Mouse (Mus musculus) embryo, embryonic 11 days (tissue): ENCODE results near the gene Hk1.

ENCODE experiments used
- DNase-seq: peaks from one replicate; pipeline ENCODE4 v3.0.0-alpha.2; 2015

Gene Hk1

DNA sequence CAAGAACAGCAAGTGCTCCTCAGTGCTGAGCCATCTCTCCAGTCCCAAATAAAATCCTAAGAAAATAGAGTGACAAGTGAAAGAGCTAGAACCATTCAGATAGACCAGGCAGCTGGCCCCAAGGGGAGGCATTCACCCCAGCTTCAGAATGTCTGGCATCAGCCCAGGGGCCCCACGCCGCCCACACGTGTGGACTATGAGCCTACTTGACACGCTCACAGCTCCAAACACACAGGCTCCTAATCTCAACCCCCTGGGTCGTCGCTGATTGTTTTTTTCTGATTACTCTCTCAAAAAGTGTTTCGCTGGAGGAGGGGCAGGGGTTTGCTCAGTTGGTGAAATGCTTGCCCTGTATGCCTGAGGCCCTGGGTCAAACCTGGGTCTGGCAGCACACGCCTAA lies 63.2 kb downstream of the Hk1 start:
- DNase-seq, result no peak

DNA sequence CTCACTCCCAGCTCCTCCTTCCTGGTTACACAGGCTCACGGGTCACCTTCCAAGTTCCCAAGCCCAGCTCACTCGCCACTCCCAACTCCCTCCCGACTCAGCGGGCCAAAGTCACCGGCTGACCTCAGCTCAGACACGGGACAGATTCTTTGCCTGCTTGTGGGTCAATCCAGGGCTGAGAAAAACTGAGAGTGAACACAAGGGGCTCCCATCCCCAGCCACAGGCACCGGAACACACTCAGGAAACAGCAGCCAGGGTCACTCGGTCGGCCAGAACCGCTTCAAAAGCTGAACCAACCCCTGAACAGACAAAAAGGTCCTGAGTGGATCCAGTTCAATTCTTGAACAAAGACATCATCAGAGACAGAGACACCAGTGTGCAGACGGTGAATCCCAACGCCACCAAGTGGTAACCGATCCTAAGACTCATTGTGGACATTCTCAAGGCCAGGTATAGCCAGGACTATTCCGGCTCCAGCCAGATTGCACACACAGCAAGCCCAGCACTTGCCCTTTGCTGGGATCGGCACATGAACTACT lies 65.8 kb downstream of the Hk1 start:
- no peak for DNase-seq

DNA sequence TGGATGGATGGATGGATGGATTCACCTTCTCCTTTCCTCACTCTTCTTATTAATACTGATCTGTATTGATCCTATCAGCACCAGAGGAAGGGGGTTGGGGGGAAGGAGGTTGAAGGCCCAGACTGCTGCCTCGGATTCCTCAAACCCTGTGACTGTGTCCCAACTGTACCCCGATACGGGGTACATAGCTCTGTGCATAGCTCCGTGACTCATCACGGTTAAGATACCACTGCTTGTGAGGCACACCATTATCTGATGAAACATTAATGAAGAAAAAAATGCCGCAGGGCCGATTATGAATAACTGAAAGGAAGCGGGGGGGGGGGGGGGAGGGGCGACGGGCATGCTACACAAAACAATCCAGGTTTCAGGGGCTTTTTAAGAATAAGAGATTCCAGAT lies 66.6 kb downstream of the Hk1 start:
- DNase-seq, result no peak

DNA sequence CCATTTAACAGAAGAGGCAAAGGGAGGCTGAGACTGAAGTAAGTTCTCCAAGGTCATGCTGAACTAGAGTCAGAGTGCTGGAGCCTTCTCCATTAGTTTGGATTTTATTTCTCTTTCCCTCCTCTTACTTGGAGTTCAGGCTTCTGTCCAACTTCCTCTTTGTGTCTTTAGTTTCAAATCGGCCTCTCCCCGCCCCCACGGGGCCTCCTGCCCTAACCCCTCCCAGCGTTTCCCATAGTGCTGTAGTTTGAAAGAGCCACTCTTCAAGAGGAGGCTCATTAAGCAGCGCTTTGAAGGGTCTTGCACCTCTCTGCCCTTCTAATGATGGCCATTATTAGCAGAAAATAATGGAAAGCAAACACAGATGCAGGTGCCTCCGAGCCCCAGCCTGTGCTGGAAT lies 68.2 kb downstream of the Hk1 start:
- DNase-seq, result peak; percentile 44

DNA sequence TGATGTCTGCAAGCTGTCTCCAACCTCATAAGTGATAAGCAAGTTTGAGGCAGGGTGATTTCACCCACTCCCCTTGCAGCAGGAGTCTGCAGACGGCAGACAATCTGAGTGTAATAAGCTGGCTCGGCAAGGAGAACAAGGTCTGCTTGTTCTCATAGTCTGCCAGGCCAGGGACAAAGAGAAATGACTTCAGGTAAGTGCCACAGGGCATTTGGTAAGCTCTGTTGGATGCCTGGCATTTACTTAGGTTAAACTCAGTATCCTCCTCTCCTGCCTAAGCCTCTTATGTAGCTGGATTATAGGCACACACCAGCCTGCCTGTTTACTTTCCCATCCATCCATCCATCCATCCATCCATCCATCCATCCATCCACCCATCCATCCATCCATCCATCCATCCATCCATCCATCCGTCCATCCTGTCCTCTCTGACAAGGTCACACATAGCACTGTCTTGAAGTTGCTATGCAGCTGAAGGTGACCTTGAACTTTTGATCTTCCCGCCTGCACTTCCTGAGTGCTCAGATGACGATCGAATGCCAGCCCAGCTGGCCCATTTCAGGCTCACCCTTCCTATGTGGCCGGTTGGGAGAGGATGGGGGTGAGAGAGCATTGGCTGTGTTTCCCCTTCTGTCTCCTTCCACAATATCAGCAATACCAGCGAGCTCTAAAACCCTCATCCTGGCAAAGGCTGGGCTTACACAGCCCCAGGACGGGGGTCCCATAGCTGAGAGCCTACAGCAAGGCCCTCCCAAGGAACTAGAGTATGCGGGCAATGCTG lies 69.3 kb downstream of the Hk1 start:
- no peak for DNase-seq

DNA sequence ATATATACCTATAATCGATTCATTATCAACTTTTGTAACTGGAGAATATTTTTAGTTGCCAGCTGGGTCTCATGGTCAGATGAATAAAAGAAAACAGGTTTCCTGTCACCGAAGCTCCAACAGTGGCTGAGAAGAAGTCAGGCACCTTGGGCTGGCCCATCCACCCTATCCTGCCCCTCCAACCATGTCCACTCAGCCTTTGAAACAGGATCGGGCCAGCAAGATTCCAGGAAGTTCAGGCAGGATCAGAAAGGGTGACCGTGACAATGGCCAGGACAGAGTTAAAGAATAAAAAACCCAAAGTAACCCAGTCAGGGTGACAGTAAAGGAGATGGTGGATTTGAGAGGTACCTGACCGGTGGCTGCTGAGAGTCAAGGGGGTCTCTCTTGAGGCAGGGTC lies 70.1 kb downstream of the Hk1 start:
- DNase-seq, result no peak

DNA sequence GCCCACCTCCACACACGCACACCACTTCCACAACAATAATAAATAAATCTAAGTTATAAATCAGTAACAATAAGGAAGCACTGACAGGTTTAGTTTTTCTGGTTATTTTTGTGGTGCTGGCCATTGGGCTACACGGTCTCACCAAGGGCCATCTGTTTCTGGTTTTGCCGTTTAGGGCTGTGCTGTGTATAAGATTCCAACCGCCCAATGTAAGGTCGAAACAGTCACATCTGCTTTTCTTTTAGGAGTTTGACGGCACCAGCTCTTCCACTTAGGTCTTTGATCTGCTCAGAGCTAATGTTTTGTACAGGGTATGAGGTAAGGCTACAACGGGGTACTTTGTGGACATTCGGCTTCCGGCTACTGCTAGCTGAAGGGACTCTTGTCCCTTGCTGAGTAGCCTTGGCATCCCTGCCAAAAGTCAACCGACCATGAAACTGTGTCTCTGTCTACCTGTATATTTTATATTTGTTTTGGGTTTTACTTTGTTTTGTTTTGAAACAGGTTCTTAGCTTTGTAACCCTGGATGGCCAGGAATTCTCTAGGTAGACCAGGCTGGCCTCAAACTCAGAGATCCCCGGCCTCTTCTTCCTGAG lies 70.7 kb downstream of the Hk1 start:
- peak; percentile 58 for DNase-seq

DNA sequence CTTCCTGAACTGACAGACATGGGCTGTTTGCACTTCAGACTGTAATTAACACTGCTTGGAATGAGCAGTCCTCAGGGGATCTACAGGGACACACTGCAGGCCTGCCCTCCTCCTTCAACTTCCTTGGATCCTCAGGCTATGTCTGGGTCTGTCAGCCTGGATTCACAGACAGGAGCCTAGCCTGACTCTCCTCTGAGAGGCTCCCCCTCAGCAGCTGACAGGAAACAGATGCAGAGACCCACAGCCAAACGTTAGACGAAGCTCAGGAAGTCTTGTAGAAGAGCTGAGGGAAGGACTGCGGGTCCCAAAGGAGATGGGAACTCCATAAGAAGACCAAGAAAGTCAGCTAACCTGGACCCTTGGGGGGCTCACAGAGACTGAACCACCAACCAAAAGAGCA lies 73.2 kb downstream of the Hk1 start:
- peak; percentile 27 for DNase-seq

DNA sequence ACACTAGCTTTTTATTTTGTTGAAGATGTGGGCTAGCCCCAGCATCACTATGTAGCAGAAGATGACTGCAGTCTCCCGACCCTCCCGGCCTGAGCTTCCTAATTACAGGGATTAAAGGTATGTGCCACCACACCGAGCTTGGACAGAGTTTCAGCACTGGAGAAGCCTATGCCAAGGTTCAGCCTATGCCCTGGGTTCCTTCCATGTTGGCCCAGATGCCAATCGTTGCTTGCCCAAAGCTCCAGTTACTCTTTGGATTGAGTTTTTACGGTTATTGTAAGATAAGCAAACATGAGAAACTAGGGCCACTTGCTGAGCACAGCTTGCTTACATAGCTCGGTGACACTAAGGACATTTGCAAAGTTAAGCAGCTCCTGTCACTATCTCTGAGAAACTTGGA lies 74.6 kb downstream of the Hk1 start:
- DNase-seq, result no peak

DNA sequence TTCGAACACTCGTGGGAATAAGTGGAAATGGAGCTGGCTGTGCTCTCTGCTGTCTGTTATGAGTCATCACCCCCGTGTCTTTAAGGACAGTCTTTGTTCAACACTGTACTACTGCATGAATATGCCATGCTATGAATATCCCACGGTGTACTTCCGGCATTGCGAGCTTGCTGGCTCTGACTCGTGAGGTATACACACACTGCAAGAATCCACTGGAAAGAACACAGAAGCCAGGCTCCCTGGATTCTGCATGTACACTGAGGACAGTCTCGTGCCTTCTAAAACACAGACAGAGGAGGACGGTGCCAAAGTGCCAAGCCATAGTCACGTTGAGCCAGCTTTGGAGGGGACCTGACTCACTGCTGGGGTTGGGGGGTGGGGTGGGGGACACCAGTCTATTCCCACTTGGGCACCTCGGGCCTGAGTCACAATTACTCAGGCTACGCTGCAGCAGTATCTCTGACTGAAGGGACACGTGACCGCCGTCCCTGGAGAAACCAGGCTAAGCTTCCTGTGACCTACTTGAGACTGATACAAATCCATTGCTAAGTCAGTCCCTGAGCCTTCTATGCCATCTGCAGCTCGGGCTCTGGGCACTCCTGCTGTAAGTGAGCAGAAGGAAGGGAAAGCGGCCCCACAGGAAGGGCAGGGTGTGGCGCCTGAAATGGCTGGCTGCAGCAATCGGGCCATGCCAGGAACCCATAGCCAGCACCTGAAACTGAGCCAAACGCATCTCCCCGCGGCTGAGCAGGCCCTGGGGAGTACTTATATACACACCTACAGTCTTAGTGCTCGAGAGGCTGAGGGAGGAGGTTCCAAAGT lies 79.5 kb downstream of the Hk1 start:
- no peak for DNase-seq

DNA sequence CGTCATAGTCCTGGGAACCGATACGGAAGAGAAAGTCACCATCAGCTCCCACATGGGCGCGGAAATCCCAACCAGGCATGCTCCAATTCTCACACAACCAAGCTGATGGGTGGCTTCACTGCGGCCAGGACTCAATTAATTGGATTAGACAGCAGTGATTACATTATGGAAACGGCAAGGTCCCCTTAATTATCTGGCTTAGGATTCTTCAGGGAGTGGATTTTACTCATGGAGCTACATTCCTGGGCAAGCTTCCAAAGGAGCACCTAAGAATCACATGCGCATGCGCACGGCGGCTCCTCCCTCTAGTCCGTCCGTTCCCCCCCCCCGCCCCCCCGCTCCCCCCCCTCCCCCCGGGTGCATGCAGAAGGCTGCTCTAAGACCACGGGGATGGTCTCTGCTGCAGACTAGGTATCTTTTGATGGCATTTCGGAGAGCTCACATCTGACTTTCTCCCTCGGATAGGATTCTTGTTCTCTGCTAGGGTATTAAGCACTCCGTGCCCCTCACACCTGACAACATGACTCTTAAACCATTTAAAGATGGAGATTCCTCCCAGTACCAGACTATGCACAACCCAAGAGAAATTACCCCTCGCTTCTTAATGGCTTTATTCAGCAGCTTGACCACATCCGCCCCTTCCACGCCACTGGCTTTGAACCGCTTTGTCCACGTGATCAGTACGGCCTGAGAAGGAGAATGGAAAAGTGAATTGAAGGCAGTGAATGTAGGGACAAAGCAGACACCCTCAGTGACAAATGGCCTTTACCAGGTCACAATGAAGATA lies 83.4 kb downstream of the Hk1 start:
- no peak for DNase-seq

DNA sequence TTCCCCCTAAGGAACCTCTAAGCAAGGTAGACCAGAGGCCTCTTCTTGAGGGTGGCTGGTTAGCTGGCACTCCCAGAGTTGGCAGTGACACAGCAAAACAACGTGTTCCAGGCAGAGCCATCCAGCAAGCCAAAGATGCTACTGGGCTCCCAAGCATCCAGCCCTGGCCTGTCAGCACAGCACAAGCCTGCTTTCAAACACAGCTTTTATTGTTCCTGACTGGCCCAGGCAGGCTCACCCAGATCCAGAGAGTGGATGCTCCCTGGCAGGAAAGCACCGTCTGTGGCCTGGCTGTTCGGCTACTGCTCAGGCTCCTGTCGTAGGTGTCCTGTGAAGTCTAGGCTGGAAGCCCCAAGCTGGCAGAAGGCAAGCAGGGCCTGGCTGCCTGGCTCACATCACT lies 85.6 kb downstream of the Hk1 start:
- no peak for DNase-seq

DNA sequence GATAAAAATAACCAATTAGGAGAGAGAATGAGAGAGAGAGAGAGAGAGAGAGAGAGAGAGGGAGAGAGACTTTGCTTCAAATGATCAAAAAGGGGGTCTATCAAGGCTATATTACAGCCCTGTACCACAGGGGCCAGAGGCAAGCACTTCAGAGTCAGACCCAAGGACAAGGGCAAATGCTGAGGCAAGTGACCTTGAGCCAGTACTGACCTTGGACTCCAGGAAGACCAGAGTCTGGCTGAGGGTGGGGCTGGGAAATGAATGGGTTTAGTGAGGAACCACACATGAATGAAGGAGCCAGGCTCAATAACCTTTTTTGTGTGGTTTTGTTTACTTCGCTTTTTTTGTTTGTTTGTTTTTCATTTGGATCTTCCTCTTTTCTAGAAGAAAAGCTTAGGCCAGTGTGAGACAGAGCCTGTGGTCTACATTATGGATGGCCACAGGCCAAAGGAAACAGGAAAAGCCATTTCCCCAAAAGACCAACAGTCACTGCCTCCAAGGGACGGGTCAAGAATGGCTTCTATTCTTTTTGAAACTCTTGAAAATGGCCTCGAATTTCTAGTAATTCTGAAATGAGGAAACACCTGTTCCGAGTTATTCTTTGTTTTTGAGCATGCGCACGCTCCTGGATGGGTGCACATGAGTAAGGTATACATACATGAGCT lies 92.1 kb downstream of the Hk1 start:
- DNase-seq, result no peak

DNA sequence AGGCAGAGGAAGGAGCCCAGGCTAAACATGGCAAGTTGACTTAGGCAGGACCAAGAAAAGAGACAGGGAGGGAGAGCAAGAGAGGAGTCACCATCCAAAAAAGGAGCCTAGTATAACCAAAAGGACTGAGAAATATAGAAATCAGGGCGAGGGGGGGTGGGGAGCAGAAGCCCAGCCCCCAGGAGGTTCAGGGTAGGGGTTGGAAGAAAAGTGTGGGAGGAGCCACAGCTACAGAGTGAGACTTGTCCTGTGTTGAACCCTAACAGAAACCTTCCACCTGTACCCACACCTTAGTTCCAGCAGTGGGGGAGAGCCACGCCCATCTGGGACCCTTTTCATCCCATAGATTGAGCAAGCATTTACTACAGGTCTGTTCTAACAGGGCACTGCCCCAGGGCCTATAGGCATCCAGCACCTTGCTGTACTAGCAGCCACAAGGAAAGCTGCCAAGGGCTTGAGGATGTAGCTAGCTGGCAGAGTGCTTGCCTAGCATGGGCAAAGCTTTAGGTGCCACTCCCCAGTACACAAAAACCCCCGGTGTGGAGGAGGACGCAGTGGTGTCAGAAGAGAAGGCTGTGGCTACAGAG lies 96.4 kb downstream of the Hk1 start:
- DNase-seq, result no peak

DNA sequence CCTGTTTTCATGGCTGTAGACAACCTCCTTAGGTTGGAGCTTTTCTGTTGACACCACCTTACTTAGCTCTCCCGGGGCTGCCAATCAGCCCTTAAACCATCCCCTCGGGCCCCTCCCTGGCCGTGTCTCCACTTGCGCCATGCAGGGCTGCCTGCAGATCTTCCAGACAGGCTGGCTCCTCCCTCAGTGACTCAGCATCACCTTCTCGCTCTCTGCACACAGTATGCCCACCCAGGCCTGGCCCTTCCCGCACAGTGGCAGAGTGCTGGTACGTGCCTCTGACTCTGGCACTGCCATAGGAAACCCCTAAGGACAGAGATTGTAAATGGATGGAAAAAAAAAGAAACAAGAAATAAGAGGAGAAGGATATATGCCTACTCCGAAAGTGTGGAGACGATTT lies 96.9 kb downstream of the Hk1 start:
- no peak for DNase-seq

DNA sequence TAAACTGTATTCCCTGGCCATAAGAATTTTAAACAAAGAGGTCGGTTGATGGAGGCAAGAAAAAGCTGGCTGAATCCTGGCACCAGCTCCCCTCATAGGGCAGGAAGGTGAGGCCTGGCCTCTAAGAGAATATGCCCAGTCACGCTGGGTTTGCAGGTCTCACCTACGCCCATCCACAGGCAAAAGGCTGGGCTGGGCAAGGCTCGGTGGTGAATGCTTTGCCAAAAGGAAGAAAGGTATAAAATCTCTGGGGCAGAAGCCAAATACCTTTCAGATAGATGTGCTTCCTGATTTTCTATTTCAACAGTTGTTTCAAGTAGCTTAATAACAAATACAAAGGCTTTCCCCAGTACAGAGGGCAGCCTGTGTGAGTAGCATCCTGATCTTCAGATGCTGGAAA lies 100.0 kb downstream of the Hk1 start:
- no peak for DNase-seq

DNA sequence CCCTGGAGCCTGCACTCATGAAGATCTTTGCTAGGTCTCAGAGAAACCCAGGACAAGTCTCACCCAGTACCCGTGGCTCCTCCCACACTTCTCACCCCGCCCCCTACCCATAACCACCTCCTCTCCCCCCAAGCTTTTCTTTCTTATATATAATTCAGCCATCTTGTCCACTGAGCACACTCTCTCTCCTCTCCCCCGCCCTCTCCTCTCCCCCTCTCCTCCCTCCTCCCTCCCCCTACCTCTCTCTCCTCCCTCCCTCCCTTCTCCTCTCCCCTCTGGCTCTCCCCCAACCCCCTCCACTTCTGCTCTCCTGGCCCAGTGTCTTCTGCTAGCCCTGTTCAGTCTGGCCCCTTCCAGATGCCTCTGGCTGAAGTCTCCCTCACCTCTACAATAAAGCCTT lies 100.6 kb downstream of the Hk1 start:
- DNase-seq, result no peak

DNA sequence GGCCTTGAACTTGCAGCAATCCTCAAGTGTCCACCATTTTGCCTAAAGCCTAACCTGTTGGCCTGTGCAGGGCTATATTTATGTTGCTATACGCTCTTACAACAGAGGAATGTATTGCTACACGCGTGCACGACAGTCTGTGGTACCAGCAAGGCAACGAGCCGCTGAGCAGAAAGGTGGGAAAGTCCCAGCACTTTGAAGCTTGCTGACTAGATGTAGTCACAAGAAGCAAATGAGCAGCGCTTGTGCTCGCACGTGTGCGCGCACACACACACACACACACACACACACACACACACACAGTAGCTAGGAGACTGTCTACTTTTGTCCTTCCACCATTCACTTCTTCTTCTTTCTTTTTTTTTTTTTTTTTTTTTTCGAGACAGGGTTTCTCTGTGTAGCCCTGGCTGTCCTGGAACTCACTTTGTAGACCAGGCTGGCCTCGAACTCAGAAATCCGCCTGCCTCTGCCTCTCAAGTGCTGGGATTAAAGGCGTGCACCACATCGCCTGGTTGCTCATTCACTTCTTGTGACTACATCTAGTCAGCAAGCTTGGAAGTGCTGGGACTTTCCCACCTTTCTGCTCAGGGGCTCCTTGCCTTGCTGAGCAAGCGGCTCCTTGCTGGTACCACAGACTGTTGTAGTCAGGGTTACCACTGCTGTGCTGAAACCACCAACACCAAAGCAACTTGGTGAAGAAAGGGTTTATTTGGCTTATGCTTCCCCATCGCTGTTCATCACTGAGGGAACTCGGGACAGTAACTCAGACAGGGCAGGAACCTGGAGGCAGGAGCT lies 102.0 kb downstream of the Hk1 start:
- no peak for DNase-seq

DNA sequence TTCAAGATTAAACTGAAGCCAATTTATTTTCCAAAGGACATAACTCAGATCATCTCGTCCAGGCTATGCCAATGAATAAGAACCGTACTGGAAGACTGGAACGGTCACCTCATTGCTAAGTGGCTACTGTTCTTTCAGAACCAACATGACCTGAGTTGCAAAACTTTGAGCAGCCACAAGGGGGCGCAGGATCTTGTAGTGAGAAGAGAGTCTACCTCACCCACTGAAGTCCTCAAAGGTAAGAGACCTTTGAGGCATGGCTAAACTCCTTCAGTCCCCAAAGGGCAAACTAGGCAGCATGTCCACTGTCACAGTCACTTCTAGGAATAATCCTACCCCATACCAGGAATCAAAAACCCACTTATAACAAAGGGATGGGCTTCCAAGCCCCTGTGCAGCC lies 104.5 kb downstream of the Hk1 start:
- DNase-seq, result peak; percentile 84

DNA sequence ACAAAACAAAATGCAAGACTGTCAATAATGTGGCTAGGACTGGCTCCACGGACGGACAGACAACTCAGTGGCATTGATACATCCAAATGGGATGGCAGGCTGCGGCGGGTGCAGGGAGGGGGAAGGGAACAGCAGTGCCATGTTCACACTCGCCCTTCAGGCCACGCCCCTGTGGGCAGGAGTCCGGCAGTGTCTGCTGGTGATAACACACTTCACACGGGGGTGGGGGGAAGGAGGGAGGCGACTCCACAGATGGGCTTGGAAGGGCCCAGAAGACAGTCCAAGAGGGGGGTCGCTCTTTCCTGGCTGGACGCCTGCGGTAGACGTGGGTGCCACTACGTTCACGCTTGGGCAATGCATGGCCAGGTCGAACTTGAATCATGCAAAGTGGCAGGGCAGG lies 110.4 kb downstream of the Hk1 start:
- DNase-seq, result no peak

DNA sequence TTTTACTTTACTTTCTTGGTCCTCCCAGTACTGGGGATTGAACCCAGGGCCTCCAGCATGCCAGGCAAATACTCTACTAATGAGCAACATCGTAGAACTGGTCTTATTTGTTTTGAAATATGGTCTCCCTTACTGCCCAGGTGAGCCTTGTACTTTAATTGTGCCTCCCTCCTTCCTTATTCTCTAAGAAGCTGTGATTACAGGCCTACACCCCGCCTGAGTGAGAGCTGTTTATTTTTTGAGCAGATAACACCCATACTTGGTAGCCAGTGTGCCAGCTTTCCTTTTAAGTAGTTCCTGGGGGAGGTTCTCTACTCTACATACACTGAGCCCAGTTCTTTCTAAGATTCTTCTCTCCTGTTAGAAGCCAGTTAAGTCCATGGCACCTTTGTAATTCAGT lies 115.4 kb downstream of the Hk1 start:
- DNase-seq, result no peak
